Mouse (Mus musculus) cerebellum, adult (tissue): ENCODE data around the gene Plau.
A peak's percentile ranks its signal among the peaks of the same experiment; 100 is the strongest.

Source experiments
- ATAC-seq: cut with Nextera tagmentation; 2 replicates; pipeline ENCODE4 v1.9.2; 2017; ENCODE audit warnings: mild to moderate bottlenecking, moderate library complexity, mixed read lengths; ENCODE audit not compliant: insufficient number of reproducible peaks, low FRiP score, low TSS enrichment

Plau gene

GRCm38 (mm10) chr14:20842629-20843028 lies 6.2 kb downstream of the Plau start:
- no peak for ATAC-seq

- no peak for ATAC-seq
These were observed 7.7 kb downstream of the Plau start for GRCm38 (mm10) chr14:20844126-20844525.

- no peak for ATAC-seq
These were observed 8.5 kb downstream of the Plau start for GRCm38 (mm10) chr14:20844671-20845576.

DNA sequence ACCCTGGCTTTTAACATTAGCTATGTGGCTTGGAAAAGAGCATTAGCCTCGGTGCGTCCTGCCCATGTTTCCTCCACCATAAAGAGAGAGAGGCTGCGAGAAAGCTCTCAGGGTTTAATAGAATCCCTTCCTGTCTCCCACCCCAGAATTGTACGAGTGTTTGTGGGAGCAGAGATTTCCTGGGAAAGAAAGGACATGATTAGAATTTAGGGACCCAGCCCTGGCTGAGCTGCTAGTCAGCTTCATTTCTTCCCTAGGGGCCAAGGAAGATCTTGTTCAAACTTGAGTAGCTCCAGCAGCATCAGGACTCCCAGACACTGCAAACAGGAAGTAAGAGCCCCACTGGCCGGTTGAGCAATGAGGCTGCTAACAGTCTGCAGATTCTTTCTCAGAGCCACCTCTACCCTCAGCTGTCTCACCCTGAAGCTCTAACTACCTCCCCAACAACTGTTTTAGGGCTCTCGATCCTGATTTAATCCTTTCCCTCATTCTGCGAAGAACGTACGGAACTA lies 9.2 kb downstream of the Plau start:
- no peak for ATAC-seq

- ATAC-seq, result no peak
These were observed 9.8 kb downstream of the Plau start for GRCm38 (mm10) chr14:20846214-20846613.

DNA sequence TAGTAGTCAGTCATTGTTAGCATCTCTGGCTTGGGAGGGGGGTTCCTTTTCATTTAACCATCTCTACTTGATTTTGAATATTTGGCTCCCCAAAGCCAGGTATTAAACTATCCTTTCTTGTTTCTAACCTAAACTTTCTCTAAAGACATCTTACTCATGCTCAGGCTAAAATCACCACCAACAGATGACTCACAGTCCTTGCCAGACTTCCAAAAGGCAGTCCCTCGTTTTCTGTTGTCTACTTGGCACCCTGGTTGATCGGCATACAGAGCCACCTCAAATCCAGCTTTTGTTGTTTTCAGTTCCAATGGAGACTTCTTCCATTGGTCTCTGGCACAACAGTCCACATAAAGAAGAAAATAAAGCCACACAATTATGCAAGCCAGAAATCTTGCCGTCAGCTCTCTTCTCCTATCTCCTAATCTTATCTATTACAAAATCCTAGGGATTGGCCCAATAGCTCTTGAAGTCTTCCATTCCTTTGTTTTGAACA lies 11.2 kb downstream of the Plau start:
- ATAC-seq, result no peak

GRCm38 (mm10) chr14:20849753-20850152 lies 13.3 kb downstream of the Plau start:
- no peak for ATAC-seq

GRCm38 (mm10) chr14:20850498-20850897 lies 14.0 kb downstream of the Plau start:
- ATAC-seq, result no peak

GRCm38 (mm10) chr14:20851776-20852175 lies 15.3 kb downstream of the Plau start:
- ATAC-seq, result no peak

- ATAC-seq, result no peak
These were observed 24.7 kb downstream of the Plau start for GRCm38 (mm10) chr14:20861152-20861551.

GRCm38 (mm10) chr14:20861559-20861958 lies 25.1 kb downstream of the Plau start:
- ATAC-seq, result no peak

GRCm38 (mm10) chr14:20863306-20864065 lies 27.0 kb downstream of the Plau start:
- no peak for ATAC-seq

DNA sequence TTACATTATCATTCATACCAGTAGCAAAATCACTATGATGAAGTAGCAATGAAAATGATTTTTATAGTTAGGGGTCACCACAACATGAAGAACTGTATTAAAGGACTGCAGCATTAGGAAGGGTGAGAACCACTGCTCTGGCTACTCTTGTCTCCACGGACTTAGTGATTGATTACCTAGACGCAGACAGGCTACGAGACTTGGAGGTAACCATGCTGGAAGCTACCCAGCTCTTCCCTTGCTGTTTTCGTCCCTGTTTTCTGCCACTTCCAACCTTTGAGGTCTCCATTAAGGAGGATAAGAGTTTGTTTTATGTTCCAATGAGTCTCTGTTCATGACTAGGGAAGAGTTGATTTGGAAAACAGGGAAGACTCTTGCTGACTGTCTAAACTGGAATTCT lies 27.7 kb downstream of the Plau start:
- ATAC-seq, result no peak

- ATAC-seq, result no peak
These were observed 29.1 kb downstream of the Plau start for GRCm38 (mm10) chr14:20865604-20866003.

GRCm38 (mm10) chr14:20866365-20866764 lies 29.9 kb downstream of the Plau start:
- no peak for ATAC-seq

DNA sequence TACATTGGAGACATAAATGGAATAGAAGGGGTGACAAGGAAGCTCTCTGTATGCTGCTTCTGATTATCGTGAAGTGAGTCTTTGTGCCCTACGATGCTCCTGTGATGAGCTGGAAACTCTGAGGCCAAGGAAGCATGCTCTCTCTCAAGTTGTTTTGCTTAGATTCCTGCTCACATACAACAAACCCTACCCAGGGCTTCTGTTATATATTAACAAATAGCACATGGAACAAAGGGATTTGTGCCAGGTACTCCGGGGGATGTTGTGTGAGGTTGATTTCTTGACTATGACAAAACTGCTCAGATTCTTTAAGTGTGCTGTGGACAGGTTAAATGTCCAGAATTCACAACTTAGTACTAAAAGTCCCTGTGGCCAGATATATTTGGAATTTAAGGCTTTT lies 33.6 kb downstream of the Plau start:
- no peak for ATAC-seq

DNA sequence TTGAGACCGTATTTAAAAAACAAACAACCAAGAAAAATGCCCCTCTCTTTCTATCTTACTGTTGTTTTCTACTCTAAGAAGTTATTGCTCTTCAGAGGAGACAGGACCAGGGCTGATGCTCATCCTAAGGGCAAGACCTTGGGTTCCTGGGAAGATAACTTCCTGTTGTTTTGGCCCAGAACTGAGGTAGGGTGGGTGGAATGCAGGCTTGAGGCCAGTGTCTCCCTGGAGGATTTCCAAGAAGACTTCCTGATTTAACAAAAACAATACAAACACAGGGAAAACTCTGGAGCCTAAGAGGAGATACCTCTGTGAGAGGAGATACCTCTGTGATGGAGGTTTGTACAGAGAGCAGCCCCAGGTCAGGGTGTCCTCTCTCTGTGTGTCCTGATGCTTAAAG lies 35.0 kb downstream of the Plau start:
- no peak for ATAC-seq

- ATAC-seq, result peak; percentile 70
These were observed 36.8 kb downstream of the Plau start for GRCm38 (mm10) chr14:20873307-20873706.

DNA sequence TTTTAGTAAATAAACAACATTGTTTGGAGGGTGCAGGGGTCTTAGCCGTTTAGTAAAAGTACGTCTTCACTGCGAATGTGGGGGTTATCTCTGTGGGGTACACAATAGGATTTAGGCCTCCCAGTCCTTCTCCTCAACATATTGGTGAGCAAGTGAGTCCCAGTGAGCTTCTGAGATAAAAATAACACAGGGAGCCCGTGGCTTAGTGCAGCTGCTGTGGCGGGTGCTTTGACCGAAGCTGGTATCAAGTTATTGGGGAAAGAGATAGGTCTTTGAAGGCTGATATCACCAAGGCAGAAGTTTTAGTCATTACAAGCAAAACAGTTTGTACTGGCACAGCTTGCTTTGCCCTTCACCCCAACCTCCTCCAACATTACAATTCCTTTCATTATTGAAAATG lies 37.5 kb downstream of the Plau start:
- ATAC-seq, result no peak

DNA sequence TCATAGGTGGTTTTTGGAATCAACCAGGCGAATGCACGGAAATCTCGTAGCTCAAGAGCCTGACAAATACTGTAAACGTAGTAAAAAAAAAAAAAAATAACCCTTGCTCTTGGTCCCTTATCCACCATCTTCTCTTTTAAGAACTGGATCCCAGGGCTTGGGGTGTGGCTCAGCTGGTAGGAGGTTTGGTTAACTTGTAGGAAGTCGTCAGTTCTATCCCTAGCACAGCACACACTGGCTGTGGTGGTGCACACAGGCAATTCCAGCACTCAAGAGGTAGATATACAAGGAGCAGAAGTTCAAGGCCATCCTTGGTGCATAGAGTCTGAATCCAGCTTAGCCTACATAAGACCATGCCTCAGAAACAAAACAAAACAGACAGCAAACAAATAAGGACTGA lies 48.2 kb downstream of the Plau start:
- no peak for ATAC-seq
